Mouse (Mus musculus): ENCODE data around the gene Tmem238. TPM values are rescaled to one million over a fixed set of nuclear protein-coding genes. Genes with fewer than 3 reads are reported as not detected.
A peak's percentile ranks its signal among the peaks of the same experiment; 100 is the strongest.
"Not testable (repeated sequence)": the region's sequence is repeated elsewhere in the genome, so short reads cannot be mapped to it uniquely, and the experiment has no call there.

Tmem238 gene
- polyA plus RNA-seq, 1 experiment, result 22.9 TPM

DNA sequence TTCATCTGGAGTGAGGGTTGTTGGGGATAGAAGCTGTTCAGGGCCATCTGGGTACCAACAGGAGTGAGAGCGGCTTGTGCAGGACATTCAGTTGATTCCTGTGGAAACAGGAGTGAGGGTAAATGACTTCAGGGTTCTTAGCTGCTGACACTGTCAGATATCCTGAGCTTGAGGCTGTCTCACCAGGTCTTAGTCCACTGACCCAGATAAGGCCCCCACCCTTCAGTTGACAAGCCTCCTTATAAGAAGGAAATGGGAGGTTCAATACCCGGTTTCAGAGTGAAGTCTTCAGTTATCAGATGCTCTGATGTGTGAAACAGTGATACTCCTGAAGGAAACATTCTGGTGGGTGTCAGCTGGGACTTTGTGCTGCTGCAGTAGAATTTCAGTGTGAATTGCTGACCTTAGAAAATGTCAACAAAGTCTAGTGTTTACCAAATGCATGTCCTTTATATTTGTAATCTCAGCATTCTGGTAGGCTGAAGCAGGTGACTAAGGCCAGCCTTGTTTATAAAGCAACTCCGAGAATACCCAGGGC, 5.2 kb upstream of the Tmem238 start:
- peak overlapping the region; percentile 100 for H3ac ChIP-seq (ENCODE audit: control insufficient read depth, insufficient read length, low read depth)
- H3K79me3 ChIP-seq (ENCODE audit: low read depth), result peaks cover 19% of the 10 kb centered on the region
- TF ChIP-seq MAX (IDR thresholded peaks at IDR 0.05) (no peak), FOSL1 (IDR thresholded peaks at IDR 0.05; ENCODE audit: insufficient read depth, low read length, poor library complexity, severe bottlenecking) (no peak), MYOD1 (IDR thresholded peaks at IDR 0.05; ENCODE audit: control insufficient read depth, insufficient read length, low read depth) (no peak), CEBPB (IDR thresholded peaks at IDR 0.05; ENCODE audit: low read depth) (no peak), USF1 (IDR thresholded peaks at IDR 0.05; ENCODE audit: low read depth) (no peak), MYOG (IDR thresholded peaks at IDR 0.05; ENCODE audit: control insufficient read depth, extremely low read depth, insufficient read length) (no peak)
- peaks cover 27% of the 10 kb centered on the region for H3K79me2 ChIP-seq (ENCODE audit: control insufficient read depth, insufficient read depth)
- peaks cover 45% of the 10 kb centered on the region for H3K36me3 ChIP-seq (ENCODE audit: control insufficient read depth, insufficient read depth)
- H3K4me3 ChIP-seq (ENCODE audit: insufficient read depth, poor library complexity, severe bottlenecking), result peak overlapping the region; percentile 60
- no peaks in the 10 kb centered on the region for H3K27me3 ChIP-seq (ENCODE audit: control insufficient read depth, insufficient read depth, insufficient read length)

- Histone ChIP-seq H3ac (ENCODE audit: control insufficient read depth, insufficient read length, low read depth) (peak overlapping the region; percentile 100), H3K4me3 (ENCODE audit: insufficient read depth, poor library complexity, severe bottlenecking) (peak overlapping the region; percentile 60), H3K79me2 (ENCODE audit: control insufficient read depth, insufficient read depth) (peaks cover 27% of the 10 kb centered on the region), H3K36me3 (ENCODE audit: control insufficient read depth, insufficient read depth) (peaks cover 39% of the 10 kb centered on the region), H3K79me3 (ENCODE audit: low read depth) (peaks cover 19% of the 10 kb centered on the region), H3K27me3 (ENCODE audit: control insufficient read depth, insufficient read depth, insufficient read length) (no peaks in the 10 kb centered on the region)
- TF ChIP-seq CTCF (IDR thresholded peaks at IDR 0.05; ENCODE audit: control insufficient read depth, insufficient read depth, insufficient read length), result no peak
- TF ChIP-seq FOSL1 (IDR thresholded peaks at IDR 0.05; ENCODE audit: insufficient read depth, low read length, poor library complexity, severe bottlenecking), result no peak
- no peak for TF ChIP-seq MAX (IDR thresholded peaks at IDR 0.05)
- no peak for TF ChIP-seq USF1 (IDR thresholded peaks at IDR 0.05; ENCODE audit: low read depth)
- TF ChIP-seq MYOD1 (IDR thresholded peaks at IDR 0.05; ENCODE audit: control insufficient read depth, insufficient read length, low read depth), result no peak
- TF ChIP-seq CEBPB (IDR thresholded peaks at IDR 0.05; ENCODE audit: low read depth), result no peak
- TF ChIP-seq MYOG (IDR thresholded peaks at IDR 0.05; ENCODE audit: control insufficient read depth, extremely low read depth, insufficient read length), result no peak
Observed at GRCm38 (mm10) chr7:4793674-4794073, 4.2 kb upstream of the Tmem238 start.

GRCm38 (mm10) chr7:4793248-4793647, 3.8 kb upstream of the Tmem238 start:
- peaks cover 19% of the 10 kb centered on the region for H3K79me3 ChIP-seq (ENCODE audit: low read depth)
- H3ac ChIP-seq (ENCODE audit: control insufficient read depth, insufficient read length, low read depth), result peak overlapping the region; percentile 100
- peaks cover 39% of the 10 kb centered on the region for H3K36me3 ChIP-seq (ENCODE audit: control insufficient read depth, insufficient read depth)
- H3K27me3 ChIP-seq (ENCODE audit: control insufficient read depth, insufficient read depth, insufficient read length), result not testable (repeated sequence)
- H3K79me2 ChIP-seq (ENCODE audit: control insufficient read depth, insufficient read depth), result peaks cover 30% of the 10 kb centered on the region
- peak overlapping the region; percentile 60 for H3K4me3 ChIP-seq (ENCODE audit: insufficient read depth, poor library complexity, severe bottlenecking)

DNA sequence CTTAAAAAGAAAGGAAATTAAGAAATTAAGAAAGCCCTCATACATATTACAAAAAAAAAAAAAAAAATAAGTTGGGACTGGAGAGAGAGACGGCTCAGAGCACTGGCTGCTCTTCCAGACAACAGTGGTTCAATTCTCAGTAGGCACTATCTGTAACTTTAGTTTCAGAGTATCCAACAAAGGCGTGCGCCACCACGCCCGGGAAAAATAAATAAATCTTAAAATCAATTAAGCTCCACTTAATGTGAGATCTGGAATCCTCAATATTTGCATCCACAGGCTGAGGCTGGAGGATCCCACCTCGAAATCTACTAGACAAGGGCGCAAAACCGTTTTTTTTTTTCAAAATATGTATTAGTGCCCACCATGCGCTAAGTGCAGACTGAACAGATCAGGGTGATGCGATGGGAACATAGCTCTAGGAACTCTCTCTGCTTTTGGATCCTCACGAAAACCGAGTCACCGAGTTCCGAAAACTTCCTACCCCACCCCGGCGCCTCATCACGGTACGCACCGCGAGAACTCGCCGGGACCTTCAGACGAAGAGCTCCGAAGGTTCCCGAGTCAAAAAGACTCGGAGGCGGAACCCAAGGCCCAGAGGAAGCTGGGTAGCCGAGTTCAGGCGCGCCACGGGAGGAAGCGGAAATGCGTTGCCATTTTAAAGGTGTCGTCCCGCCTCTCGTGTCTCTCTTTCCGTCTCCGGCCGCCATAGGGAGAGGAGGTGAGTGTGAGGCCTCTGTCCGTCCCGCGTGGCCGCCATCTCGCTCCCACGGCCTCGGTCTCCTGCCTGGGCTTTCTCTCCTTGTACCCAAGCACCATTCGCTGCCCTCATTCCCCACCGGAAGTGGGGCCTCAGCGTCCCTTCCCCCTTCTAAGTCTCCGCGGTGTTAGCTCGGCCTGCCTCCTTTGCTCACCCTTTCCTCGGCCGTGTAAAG, 3.1 kb upstream of the Tmem238 start, which contains the start of gene Rpl28:
Rpl28 (plus strand) TSS at position 597 of the 935 bp plus-strand sequence.
- H3K79me2 ChIP-seq (ENCODE audit: control insufficient read depth, insufficient read depth), result peaks cover 37% of the 10 kb centered on the region
- TF ChIP-seq CEBPB (IDR thresholded peaks at IDR 0.05; ENCODE audit: low read depth) (no peak), MAX (IDR thresholded peaks at IDR 0.05) (peak; percentile 85), FOSL1 (IDR thresholded peaks at IDR 0.05; ENCODE audit: insufficient read depth, low read length, poor library complexity, severe bottlenecking) (no peak)
- H3K4me3 ChIP-seq (ENCODE audit: insufficient read depth, poor library complexity, severe bottlenecking), result peak within 1 kb of the TSS; percentile 60
- peaks cover 39% of the 10 kb centered on the region for H3K36me3 ChIP-seq (ENCODE audit: control insufficient read depth, insufficient read depth)
- no peaks in the 10 kb centered on the region for H3K27me3 ChIP-seq (ENCODE audit: control insufficient read depth, insufficient read depth, insufficient read length)
- peak within 1 kb of the TSS; percentile 100 for H3ac ChIP-seq (ENCODE audit: control insufficient read depth, insufficient read length, low read depth)
- peaks cover 20% of the 10 kb centered on the region for H3K79me3 ChIP-seq (ENCODE audit: low read depth)

- peaks cover 34% of the 10 kb centered on the region for H3K79me2 ChIP-seq (ENCODE audit: control insufficient read depth, insufficient read depth)
- TF ChIP-seq USF1 (IDR thresholded peaks at IDR 0.05; ENCODE audit: low read depth), result peak; percentile 57
- TF ChIP-seq FOSL1 (IDR thresholded peaks at IDR 0.05; ENCODE audit: insufficient read depth, low read length, poor library complexity, severe bottlenecking), result no peak
- no peak for TF ChIP-seq MYOG (IDR thresholded peaks at IDR 0.05; ENCODE audit: control insufficient read depth, extremely low read depth, insufficient read length)
- TF ChIP-seq CTCF (IDR thresholded peaks at IDR 0.05; ENCODE audit: control insufficient read depth, insufficient read depth, insufficient read length), result peak; percentile 25
- TF ChIP-seq CEBPB (IDR thresholded peaks at IDR 0.05; ENCODE audit: low read depth), result no peak
- peak; percentile 97 for TF ChIP-seq MAX (IDR thresholded peaks at IDR 0.05)
- peaks cover 15% of the 10 kb centered on the region for H3K79me3 ChIP-seq (ENCODE audit: low read depth)
- no peaks in the 10 kb centered on the region for H3K27me3 ChIP-seq (ENCODE audit: control insufficient read depth, insufficient read depth, insufficient read length)
- peak overlapping the region; percentile 42 for H3K4me3 ChIP-seq (ENCODE audit: insufficient read depth, poor library complexity, severe bottlenecking)
- peak overlapping the region; percentile 92 for H3ac ChIP-seq (ENCODE audit: control insufficient read depth, insufficient read length, low read depth)
- H3K36me3 ChIP-seq (ENCODE audit: control insufficient read depth, insufficient read depth), result peaks cover 14% of the 10 kb centered on the region
Observed at GRCm38 (mm10) chr7:4788499-4789435, 689 bp downstream of the Tmem238 start.

All from C2C12 (cell line).